Mouse (Mus musculus): ENCODE data around the gene Tbc1d2b.

DNA sequence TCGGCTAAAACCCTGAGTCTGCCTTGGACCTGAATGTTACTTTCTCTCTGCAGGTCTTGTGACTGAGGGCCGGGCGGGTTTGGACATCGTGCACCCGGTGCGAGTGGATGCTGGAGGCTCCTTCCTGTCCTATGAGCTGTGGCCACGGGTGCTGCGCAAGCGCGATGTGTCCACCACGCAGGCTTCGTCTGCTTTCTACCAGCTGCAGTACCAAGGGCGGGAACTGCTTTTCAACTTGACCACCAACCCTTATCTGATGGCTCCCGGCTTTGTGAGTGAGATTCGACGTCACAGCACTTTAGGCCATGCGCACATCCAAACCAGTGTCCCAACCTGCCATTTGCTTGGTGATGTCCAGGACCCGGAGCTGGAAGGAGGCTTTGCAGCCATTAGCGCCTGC is 99.2 kb downstream of the Tbc1d2b start:
- TF ChIP-seq CTCF (IDR thresholded peaks at IDR 0.05; ENCODE audit: control insufficient read depth, insufficient read depth, insufficient replicate concordance, low read depth, low read length): no peak
- no peak for TF ChIP-seq POLR2A (IDR thresholded peaks at IDR 0.05; ENCODE audit: control insufficient read depth, low read depth, low read length)

Measured in testis, adult 2 months (tissue).